Mouse (Mus musculus): ENCODE data around the gene Pea15a.

Gene Pea15a

DNA sequence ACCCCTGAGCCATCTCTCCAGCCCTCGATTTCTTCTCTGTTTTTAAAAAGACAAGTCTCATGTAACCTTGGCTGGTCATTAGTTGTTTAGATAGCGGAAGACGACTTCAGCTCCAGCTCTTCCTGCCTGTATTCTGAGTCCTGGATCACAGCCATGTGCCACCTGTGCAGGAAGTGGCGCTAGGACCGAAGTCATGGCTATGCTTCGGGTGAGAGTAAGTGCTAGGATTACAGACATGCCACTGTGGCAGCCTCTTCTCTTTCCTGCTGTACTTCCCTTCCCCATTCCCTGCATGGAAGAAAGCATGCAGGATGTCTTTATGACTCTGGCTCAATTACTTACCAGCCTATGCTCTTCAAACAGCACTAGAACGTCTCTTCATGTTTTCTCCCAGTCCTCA lies 27.5 kb downstream of the Pea15a start:
- DNase-seq (ENCODE audit: low spot score in 2 of 2) = no peak

DNA sequence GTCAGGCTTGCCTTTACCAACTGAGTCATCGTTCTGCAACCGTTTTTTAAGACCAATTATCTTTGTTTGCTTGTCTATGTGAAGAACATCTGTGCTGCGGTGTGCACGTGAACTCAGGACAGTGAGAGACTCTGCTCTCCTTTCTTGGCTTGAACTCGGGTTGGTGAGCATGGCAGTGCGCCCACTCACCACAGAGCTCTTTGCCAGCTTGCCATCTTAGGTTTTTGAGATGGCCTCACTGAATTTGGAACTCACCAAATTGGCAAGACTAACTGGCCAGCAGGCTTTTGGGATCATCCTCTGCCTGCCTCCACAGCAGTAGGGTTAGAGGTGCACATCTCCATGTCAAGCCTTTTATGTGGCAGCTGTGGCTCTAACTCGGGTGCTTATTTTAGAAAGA lies 28.8 kb downstream of the Pea15a start:
- no peak for DNase-seq (ENCODE audit: low spot score in 2 of 2)

DNA sequence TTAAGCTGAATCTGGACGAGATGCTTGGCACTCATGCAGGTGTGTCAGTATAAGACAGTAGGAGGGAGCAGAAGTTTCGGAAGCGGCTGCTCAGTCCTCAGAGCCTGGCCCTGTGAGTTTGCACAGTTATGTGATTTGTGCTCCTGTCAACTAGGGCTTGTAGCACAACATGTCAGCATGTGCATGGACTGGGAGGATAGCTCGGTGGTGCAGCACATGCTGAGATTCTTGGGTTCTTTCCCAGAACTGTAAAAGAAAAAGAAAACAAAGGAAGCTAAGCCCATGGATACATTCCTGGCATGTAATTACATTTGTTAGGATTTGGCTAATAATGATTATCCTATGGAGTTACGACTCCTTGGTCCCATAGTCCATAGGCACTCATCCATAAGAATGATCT lies 33.4 kb downstream of the Pea15a start:
- DNase-seq (ENCODE audit: low spot score in 2 of 2) = no peak

DNA sequence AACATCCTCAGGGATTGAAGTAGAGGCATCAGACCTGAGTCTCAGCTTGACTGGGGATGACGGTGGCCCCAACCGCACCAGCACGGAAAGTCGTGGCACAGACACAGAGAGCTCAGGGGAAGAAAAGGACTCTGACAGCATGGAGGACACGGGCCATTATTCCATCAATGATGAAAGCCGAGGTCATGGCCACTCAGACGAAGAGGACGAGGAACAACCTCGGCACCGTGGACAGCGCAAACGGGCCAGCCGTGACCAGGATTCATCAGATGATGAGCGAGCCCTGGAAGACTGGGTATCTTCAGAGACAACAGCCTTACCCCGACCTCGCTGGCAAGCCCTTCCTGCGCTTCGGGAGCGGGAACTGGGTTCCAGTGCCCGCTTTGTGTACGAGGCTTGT lies 34.2 kb downstream of the Pea15a start:
- DNase-seq (ENCODE audit: low spot score in 2 of 2) = no peak

DNA sequence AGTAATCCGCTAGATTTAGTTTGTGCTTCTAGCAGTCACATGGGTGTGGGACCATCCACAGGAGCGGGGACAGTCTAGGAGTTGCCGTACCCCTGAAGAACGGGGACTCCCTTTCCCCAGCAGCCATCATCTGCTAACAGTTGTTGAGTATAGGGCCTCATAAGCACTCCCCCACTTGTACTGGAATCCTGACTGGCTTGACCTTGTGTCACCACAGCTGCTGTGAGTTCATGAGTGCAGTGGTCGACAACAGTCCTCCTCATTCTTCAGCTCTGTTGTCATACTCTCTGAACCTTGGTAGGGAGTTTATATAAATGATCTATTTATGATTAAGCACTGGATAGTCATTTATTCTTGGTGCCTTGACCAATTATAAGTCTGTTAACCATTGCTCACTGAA lies 36.8 kb downstream of the Pea15a start:
- DNase-seq (ENCODE audit: low spot score in 2 of 2) = no peak

DNA sequence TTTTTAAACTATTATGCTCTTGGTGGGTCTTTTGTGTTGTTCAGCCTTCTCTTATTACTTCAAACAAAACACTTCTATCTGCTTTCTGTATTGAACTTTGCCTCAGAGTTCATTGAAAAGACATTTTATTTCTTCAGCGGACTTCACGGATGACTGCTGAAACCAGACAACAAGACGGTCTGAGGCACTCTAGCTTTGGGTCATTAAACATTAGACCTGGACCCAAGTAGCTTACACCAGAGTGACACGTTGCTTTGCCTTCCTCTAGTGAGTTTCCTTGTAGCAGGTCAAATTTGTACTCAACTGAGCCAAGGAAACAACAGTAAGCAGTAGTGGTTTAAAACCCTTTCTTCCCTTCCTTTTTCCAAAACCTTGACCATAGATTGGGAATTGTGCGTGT lies 38.7 kb downstream of the Pea15a start:
- no peak for DNase-seq (ENCODE audit: low spot score in 2 of 2)

DNA sequence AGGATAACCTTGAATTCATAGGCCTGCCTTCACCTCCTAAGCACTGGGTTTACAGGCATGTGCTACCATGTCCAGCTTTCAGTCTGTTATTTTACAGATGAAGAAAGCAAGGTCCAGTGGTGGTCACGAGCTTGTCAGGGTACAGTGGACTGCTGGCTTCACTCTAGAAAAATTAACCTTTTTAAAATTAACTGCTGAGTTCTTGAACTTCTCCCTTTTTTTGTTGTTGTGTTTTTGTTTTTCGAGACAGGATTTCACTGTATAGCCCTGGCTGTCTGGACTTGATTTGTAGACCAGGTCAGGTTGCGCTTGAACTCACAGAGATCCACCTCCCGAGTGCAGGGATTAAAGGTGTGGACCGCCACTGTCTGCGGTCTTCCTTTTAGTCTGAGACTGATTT lies 43.6 kb downstream of the Pea15a start:
- DNase-seq (ENCODE audit: low spot score in 2 of 2) = no peak

DNA sequence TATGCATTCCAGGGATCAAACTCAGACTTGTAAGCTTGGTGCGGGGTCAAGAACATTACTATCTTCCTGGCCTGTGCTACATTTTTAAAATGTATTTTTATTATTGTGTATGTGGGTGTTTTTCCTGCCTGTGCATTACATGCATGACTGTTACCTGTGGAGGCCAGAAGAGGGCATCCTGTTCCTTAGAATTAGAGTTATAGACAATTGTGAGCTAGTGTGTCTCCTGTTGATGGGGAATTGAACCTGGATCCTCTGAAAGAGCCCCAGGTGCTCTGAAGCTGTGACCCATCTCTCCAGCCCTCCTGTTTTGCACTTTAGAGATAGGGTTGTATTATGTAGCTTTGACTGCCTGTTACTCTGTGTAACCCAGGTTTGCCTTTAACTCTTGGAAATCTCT lies 44.6 kb downstream of the Pea15a start:
- no peak for DNase-seq (ENCODE audit: low spot score in 2 of 2)

DNA sequence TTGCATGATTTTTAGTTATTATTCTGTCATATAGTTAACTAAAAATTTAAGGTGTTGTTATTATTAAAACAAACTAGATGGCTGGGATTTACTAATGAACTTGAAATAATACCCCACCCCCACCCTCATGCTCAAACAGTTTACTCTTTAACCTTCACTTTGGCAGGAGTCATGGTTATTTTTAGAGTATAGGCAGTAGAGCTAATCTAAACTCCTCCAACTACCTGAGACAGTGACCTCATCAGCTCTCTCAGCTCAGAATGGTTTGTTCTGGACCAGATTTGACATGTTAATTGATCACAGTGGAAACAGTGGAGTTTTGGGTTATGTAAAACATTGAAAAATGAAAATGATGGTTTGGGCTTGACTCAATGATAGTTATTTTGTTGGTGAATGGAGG lies 46.1 kb downstream of the Pea15a start:
- no peak for DNase-seq (ENCODE audit: low spot score in 2 of 2)

DNA sequence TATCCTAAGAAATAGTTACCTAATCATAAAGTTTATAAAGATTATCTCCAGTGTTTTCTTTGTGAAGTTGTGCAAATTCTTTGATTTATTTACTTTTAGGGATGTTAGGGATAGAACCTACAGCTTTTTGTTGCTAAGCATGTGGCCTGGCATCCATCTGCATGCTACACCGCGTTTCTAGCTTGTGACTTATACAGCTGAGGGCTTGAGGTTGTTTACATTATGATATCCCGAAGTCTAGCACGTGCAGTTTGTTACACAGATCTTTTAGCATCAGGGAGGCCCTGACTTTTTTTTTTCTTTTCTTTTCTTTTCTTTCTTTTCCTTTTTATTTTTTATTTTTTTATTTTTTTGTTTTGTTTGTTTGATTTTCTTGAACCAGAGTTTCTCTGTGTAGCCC lies 46.6 kb downstream of the Pea15a start:
- no peak for DNase-seq (ENCODE audit: low spot score in 2 of 2)

DNA sequence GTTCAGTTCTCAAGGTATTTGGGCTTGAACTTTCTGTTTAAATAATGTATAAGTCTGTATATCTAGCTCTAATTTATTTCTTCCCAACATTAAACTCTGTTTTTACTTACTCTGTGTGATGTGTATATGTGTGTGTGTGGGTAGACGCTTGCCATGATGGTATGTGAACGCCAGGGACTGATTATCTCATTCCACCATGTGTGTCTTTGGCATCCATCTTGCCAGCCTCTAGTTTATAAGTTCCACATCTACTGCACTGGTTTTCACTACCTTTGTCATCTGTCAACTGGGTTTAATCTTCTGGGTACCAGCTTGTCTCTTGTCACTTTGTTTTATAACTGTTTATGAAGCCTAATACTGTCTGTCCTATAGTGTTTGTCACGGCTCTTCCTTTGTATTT lies 51.1 kb downstream of the Pea15a start:
- DNase-seq (ENCODE audit: low spot score in 2 of 2) = no peak

DNA sequence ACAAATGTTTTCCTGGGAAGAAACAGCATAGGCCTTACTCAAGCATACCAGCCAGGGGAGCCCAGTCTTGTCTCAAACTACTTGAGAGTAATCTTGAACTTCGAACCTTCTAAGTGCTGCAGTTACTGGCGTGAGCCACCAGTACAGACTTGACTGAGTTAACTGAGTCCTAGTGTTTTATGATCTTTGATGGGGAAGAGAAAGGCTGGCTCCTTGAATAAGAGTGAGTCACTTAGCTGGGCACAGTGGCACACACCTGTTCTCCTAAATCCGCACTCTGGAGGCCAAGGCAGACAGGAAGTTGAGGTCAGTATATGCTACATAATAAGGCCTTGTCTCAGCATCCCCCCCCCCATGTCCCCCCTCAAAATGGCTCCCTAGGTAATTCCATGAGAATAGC lies 52.1 kb downstream of the Pea15a start:
- DNase-seq (ENCODE audit: low spot score in 2 of 2) = no peak

DNA sequence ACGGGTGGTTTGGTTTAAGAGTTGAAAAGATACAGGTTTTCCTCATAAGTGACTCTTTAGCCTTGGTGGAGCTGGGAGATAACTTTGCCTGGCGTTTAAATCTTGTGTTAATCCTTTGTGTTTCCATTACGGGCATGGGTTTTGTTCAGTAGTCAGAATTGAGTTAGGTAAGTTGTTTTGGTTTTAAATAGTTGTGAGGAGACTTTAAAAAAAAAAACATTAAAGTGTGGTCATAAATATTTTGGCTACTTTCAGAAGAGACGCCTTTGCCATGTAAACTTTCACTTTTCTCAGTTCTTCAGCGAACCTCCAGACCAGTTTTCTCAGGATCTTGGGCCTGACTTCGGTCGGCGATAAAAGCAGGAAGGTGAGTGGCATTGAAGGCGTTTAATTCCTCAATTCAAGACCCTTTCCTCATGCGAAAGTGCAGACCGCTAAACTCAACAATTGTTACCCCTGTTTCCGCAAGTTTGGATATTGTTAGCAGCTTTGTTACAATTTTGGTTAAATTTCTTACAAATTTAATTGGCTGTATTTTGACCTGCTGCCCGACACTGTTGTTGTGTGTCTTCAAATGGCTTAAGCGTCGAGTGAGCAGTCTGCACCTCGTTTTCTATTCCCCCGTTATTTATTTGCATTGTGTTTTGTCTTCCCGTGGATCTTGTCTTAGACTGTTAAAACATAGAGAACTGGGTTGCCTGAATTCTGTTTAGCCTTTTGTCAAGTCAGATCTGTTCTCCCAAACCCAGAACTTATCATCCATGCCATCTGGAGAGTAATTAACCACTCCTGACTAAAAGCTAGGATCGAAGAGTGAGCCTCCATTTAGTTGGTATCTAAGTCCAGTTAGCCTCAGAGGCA lies 57.4 kb downstream of the Pea15a start:
- no peak for DNase-seq (ENCODE audit: low spot score in 2 of 2)

DNA sequence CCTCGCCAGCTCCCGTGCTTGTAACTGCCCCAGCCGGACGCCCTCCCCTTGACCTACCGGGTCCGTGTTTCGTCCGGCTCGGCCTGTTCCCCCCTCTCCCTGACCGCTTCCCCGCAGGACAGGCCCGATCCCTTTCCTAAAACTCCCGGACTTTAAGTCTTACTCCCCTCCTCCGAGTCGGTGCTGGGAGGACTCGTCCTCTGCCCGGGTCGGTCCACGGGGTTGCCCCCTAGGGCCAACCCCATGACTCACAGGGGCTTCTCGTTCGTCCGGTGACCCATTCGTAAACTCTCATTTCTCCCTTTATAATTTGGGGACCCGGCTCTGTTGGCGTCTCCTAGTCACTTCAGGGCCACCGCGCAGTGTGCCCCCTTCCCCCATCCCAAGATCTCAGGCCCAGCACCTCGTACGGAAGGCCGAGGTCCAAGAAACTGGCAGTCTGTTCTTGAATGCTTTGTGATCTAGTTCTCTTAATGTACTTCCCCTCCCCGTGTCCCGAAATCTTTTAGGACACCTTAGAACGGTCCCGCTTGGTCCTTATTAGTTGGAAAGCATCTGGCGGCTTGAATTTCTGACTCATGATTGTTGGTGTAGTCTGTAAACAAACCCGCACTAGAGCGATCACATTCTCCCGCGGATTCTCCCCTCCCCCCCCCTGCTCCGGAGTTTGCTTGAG lies 58.2 kb downstream of the Pea15a start:
- peak in 1 of 2 experiments; percentile 28 for DNase-seq (ENCODE audit: low spot score in 2 of 2)

DNA sequence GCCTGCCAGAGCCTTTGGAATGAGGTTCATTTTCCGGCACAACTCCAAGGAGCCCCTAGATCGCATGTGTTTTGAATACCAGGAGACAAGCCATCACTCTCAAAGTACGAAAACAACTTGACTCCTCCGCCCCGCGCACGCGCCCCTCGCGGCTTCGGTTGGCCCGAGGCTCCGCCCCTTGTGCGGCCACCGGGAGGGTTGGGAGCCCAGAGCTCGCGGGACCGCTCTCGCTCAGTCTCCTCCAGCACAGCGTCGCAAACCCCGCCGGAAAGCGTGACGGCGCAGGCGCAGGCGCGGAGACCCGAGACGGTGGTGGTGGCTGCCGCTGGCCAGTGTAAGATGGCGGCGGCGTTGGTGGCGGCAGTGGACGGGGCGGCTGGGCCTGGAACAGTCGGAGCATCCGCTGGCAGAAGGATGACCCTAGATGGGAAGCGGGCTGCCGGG lies 58.7 kb downstream of the Pea15a start, which contains the start of gene Dcaf8:
Gene Dcaf8 (plus strand): TSS at position 250 of the 444 bp plus-strand sequence.
- DNase-seq (ENCODE audit: low spot score in 2 of 2) = peak; percentile 97

Data from spleen, postnatal 14 days (tissue).